Mouse (Mus musculus): ENCODE data around the gene Fcho2. TPM values are rescaled to one million over a fixed set of nuclear protein-coding genes. Genes with fewer than 3 reads are reported as not detected.

Fcho2 gene
- total and polyA plus RNA-seq, 2 experiments from 2014 or later: 14.1 to 25.1 TPM

DNA sequence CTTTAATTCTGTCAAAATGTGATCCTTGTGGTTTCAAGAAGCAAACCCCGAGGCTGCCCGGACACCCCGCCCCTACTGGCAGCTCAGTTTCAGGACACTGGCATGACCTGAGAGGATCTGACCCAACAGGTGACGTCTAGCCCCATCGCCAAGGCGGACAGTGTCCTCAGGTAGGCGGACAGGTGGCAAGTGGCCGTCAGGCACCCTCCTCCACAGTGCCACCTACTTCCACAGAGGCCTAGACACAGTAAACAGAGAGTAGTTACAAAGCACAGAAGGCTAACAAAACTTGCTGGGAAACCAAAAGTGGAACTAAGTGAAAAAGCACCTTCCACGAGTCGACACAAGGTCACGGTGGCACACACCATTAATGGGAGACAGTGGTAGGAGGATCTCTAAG lies 121.9 kb downstream of the Fcho2 start:
- Histone ChIP-seq H3K27ac (ENCODE audit: low read depth, low read length) (no peak overlapping the region), H3K4me1 (ENCODE audit: insufficient read depth) (no peaks in the 10 kb centered on the region; the same call in 1 of the 2 replicates), H3K36me3 (ENCODE audit: insufficient read depth) (no peaks in the 10 kb centered on the region), H3K9ac (no peak overlapping the region), H3K4me3 (ENCODE audit: low read depth, low read length) (no peak overlapping the region), H3K27me3 (ENCODE audit: insufficient read depth, low read length) (0 out of 2 replicates have a peak, but pooled peaks cover 7% of the 10 kb centered on the region), H3K9me3 (ENCODE audit: low read length) (no peaks in the 10 kb centered on the region), H3K4me2 (ENCODE audit: low read depth) (no peak overlapping the region)
- TF ChIP-seq CTCF (IDR thresholded peaks at IDR 0.05; ENCODE audit: low read depth): no peak
- no peak for ATAC-seq
- WGBS: 92% methylated on average over 11 of the region's 11 CpGs
- no peak for DNase-seq

DNA sequence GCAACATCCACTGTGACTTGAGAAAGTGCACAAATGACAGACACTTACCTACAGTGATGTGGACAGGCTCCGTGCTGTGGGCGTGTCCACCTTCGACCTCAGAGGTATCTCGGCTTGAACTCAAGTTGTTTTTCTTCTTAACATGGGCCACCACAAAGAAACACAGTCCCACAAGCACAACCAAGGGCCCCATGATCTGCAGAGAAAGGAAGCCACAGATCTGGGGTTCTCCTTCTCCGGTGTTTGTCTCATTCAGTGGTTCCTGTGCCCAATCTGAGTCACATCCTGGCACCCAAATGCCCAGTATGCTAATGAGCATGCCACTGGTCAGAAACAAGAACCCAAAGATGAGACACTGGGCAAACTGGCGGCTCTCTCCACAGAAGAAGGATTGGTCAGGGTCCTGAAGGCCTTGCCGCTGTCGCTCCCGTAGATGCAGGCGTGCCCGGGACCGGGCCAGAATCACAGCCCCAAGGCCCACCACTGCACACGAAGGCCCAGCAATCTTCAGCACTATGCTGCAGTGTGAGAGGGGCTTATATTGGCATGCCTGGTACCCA lies 123.2 kb downstream of the Fcho2 start:
- Histone ChIP-seq H3K27me3 (ENCODE audit: insufficient read depth, low read length) (0 out of 2 replicates have a peak, but pooled peaks cover 7% of the 10 kb centered on the region), H3K4me1 (ENCODE audit: insufficient read depth) (no peaks in the 10 kb centered on the region; the same call in 1 of the 2 replicates), H3K4me2 (ENCODE audit: low read depth) (no peak overlapping the region), H3K9ac (no peak overlapping the region), H3K4me3 (ENCODE audit: low read depth, low read length) (no peak overlapping the region), H3K36me3 (ENCODE audit: insufficient read depth) (no peaks in the 10 kb centered on the region), H3K27ac (ENCODE audit: low read depth, low read length) (no peak overlapping the region), H3K9me3 (ENCODE audit: low read length) (no peaks in the 10 kb centered on the region)
- no peak for DNase-seq
- no peak for ATAC-seq
- WGBS: 93% methylated on average over 13 of the region's 13 CpGs
- TF ChIP-seq CTCF (IDR thresholded peaks at IDR 0.05; ENCODE audit: low read depth): no peak

DNA sequence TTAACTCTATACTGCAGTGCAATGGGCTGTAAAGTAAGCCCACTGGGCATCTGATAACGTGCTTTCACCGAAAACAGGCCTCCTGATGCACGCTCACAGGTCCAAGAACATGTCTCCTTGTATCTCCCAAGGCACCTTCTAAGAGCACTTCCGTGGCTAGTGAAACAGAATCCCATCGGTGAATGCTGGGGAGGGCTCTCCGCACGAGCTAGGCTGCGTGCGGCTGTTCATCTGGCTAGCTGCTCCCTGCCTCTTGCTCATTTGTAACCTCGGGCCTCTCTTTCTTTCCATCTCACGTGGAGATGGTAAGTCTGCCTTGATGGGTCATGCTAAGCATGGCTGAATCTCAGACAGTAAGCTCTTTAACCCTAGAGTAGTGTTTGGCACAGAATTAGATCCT lies 124.4 kb downstream of the Fcho2 start:
- 93% methylated on average over 11 of the region's 11 CpGs for WGBS
- Histone ChIP-seq H3K4me2 (ENCODE audit: low read depth) (no peak overlapping the region), H3K9ac (no peak overlapping the region), H3K4me3 (ENCODE audit: low read depth, low read length) (no peak overlapping the region), H3K9me3 (ENCODE audit: low read length) (no peaks in the 10 kb centered on the region), H3K27me3 (ENCODE audit: insufficient read depth, low read length) (0 out of 2 replicates have a peak, but pooled peaks cover 7% of the 10 kb centered on the region), H3K4me1 (ENCODE audit: insufficient read depth) (no peaks in the 10 kb centered on the region; the same call in 1 of the 2 replicates), H3K27ac (ENCODE audit: low read depth, low read length) (no peak overlapping the region), H3K36me3 (ENCODE audit: insufficient read depth) (no peaks in the 10 kb centered on the region)
- no peak for TF ChIP-seq CTCF (IDR thresholded peaks at IDR 0.05; ENCODE audit: low read depth)
- DNase-seq (no peak), ATAC-seq (no peak)

DNA sequence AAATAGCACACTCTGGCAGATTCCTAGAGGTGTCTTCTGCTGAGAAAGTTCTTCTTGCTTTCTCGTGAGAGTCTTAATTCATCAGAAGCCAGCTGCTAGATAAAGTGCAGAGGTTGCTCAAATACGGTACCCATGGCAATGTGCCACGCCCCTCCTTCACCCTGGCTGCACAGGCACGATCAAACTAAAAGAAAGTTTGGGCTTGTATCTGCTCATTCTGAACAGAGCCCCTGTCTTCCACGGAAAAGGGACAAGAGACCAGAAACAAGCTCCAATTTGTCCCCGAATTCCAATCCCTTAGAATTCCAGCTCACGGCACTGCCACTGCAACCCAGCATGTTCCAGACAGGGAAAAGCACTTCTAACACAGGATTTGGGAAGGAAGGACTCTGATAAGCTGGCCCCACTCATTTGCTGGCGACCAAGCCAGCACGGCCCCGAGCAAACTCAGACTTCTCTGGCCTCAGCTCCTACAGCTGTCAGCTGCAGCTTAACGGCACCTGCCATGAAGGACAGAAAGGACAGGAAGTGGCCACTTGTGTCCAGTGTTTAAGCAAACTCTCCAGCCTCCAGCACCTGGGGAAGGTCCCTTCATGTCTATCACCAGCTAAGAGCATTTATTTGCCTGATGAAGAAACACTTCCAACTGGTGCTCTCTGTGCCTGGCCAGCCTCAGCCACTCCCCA lies 125.5 kb downstream of the Fcho2 start:
- DNase-seq (no peak), ATAC-seq (no peak)
- Histone ChIP-seq H3K4me2 (ENCODE audit: low read depth) (no peak overlapping the region), H3K4me1 (ENCODE audit: insufficient read depth) (no peaks in the 10 kb centered on the region; the same call in 1 of the 2 replicates), H3K27ac (ENCODE audit: low read depth, low read length) (no peak overlapping the region), H3K4me3 (ENCODE audit: low read depth, low read length) (no peak overlapping the region), H3K36me3 (ENCODE audit: insufficient read depth) (no peaks in the 10 kb centered on the region), H3K27me3 (ENCODE audit: insufficient read depth, low read length) (0 out of 2 replicates have a peak, but pooled peaks cover 5% of the 10 kb centered on the region), H3K9me3 (ENCODE audit: low read length) (no peaks in the 10 kb centered on the region), H3K9ac (no peak overlapping the region)
- TF ChIP-seq CTCF (IDR thresholded peaks at IDR 0.05; ENCODE audit: low read depth): no peak
- 70% methylated on average over 11 of the region's 11 CpGs for WGBS

DNA sequence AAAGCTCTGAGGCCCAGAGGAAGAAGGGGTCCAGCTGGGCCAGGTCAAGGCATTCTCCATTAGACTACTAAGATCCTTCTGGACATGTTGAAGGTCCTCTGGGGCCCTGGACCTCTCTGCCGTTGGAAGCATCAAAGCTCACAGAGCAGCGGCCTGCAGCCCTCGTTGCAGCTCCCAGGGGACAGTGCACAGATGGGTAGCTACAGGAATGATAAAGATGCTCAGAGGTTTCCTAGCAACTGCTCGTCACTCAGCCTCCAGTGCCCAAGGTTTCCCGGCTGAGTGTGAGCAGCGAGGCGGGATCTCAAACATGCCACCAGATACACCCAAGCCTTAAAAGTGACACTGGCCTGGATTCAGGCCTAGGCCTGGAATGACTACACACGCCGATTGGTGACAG lies 127.3 kb downstream of the Fcho2 start:
- H3K36me3 ChIP-seq (ENCODE audit: insufficient read depth): no peaks in the 10 kb centered on the region
- H3K4me2 ChIP-seq (ENCODE audit: low read depth): no peak overlapping the region
- no peak overlapping the region for H3K4me3 ChIP-seq (ENCODE audit: low read depth, low read length)
- no peaks in the 10 kb centered on the region for H3K9me3 ChIP-seq (ENCODE audit: low read length)
- ATAC-seq (peak; percentile 65), DNase-seq (peak; percentile 28)
- no peak overlapping the region for H3K27ac ChIP-seq (ENCODE audit: low read depth, low read length)
- WGBS: 57% methylated on average over 9 of the region's 9 CpGs
- TF ChIP-seq CTCF (IDR thresholded peaks at IDR 0.05; ENCODE audit: low read depth): no peak
- H3K27me3 ChIP-seq (ENCODE audit: insufficient read depth, low read length): no peaks in the 10 kb centered on the region
- H3K4me1 ChIP-seq (ENCODE audit: insufficient read depth): no peaks in the 10 kb centered on the region
- H3K9ac ChIP-seq: no peak overlapping the region

DNA sequence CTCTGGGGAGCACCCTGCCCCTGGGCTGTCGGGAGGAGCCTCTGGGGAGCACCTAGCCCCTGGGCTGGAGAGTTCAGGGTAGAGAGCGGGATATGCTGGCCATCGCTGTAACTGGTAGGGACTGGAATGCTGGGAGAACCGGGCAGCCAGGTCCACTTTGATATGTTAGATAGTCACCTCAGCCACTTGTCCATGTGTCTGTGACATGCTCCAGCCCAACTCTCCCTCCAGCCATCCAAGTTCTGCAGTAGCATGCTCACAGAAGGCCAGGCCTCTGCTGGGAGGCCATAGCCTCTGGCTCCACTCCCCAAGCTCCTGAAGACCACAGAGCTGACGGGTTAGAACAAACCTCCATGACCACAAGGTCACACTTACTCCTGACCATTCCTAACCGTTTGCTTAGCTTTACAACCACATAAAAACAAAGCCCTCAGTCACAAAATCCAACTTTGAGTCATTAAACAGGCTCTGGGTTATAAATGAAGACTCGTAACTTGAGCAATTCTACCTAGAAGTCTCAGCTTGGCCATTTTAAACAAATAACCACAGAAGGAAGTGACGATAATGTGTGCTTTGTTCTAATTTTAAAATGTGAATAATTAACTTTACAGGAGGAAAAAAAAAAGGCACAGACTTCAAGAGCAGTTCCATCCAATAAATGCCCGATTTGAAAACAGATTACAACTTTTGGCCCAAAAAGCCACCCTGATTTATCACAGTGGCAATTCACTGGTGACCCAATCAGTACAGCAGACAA lies 130.9 kb downstream of the Fcho2 start:
- TF ChIP-seq CTCF (IDR thresholded peaks at IDR 0.05; ENCODE audit: low read depth): no peak
- no peak overlapping the region for H3K27ac ChIP-seq (ENCODE audit: low read depth, low read length)
- no peaks in the 10 kb centered on the region for H3K36me3 ChIP-seq (ENCODE audit: insufficient read depth)
- H3K27me3 ChIP-seq (ENCODE audit: insufficient read depth, low read length): no peaks in the 10 kb centered on the region
- 86% methylated on average over 9 of the region's 9 CpGs for WGBS
- H3K4me3 ChIP-seq (ENCODE audit: low read depth, low read length): no peak overlapping the region
- no peak for DNase-seq
- H3K4me2 ChIP-seq (ENCODE audit: low read depth): no peak overlapping the region
- no peaks in the 10 kb centered on the region for H3K4me1 ChIP-seq (ENCODE audit: insufficient read depth)
- ATAC-seq: no peak
- no peaks in the 10 kb centered on the region for H3K9me3 ChIP-seq (ENCODE audit: low read length)
- H3K9ac ChIP-seq: no peak overlapping the region

DNA sequence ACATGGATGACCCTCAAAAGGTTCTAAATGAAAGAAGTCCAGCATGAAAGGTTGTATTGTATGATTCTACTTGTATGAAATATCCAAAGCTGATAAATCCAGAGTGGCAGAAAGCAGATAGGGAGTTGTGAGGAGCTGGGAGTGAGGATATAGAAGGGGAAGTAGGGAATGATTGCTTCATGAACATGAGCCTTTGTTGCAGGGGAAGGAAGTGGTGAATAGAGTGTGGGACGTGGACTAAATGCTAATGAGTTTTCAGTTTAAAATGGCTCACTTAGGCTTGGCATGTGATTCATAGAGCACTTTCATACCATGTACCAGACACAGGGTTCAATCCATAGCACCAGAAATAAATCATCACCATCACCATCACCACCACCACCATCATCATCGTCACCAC lies 131.8 kb downstream of the Fcho2 start:
- no peak overlapping the region for H3K9ac ChIP-seq
- H3K4me2 ChIP-seq (ENCODE audit: low read depth): no peak overlapping the region
- H3K9me3 ChIP-seq (ENCODE audit: low read length): no peaks in the 10 kb centered on the region
- WGBS: 88% methylated on average over 2 of the region's 2 CpGs
- ATAC-seq (no peak), DNase-seq (no peak)
- no peaks in the 10 kb centered on the region for H3K4me1 ChIP-seq (ENCODE audit: insufficient read depth)
- TF ChIP-seq CTCF (IDR thresholded peaks at IDR 0.05; ENCODE audit: low read depth): no peak
- no peak overlapping the region for H3K27ac ChIP-seq (ENCODE audit: low read depth, low read length)
- H3K36me3 ChIP-seq (ENCODE audit: insufficient read depth): no peaks in the 10 kb centered on the region
- no peak overlapping the region for H3K4me3 ChIP-seq (ENCODE audit: low read depth, low read length)
- H3K27me3 ChIP-seq (ENCODE audit: insufficient read depth, low read length): no peaks in the 10 kb centered on the region
